Mouse (Mus musculus) ES-Bruce4 (cell line): ENCODE results near the gene Gm973. TPM values are rescaled to one million over a fixed set of nuclear protein-coding genes. Genes with fewer than 3 reads are reported as not detected.

Source experiments
- H3K27ac ChIP-seq: 2 replicates; pipeline ENCODE4 v1.5.1; 2012; ENCODE audit warnings: low read length, inconsistent platforms; ENCODE audit not compliant: insufficient read depth
- H3K27me3 ChIP-seq: 2 replicates; pipeline ENCODE4 v1.6.1; 2012; ENCODE audit warnings: mild to moderate bottlenecking, low read length, inconsistent platforms; ENCODE audit not compliant: control insufficient read depth, poor library complexity, insufficient read depth, severe bottlenecking
- H3K36me3 ChIP-seq: 2 replicates; pipeline ENCODE4 v1.6.1; 2012; ENCODE audit warnings: inconsistent platforms, mild to moderate bottlenecking, low read length, moderate library complexity; ENCODE audit not compliant: control insufficient read depth, poor library complexity, insufficient read depth, severe bottlenecking
- H3K4me1 ChIP-seq: one replicate; pipeline ENCODE4 v1.8.1; 2011; ENCODE audit warnings: low read length; ENCODE audit not compliant: control insufficient read depth, insufficient read depth
- H3K4me3 ChIP-seq: 2 replicates; pipeline ENCODE4 v1.5.1; 2011; ENCODE audit warnings: low read depth, mild to moderate bottlenecking, low read length
- H3K9ac ChIP-seq: 2 replicates; pipeline ENCODE4 v1.6.1; 2012; ENCODE audit warnings: low read depth, mild to moderate bottlenecking, inconsistent platforms; ENCODE audit not compliant: poor library complexity, severe bottlenecking
- H3K9me3 ChIP-seq: replicated peaks from 2 replicates; pipeline ENCODE4 v1.6.1; 2012; ENCODE audit warnings: mild to moderate bottlenecking, low read length, inconsistent platforms; ENCODE audit not compliant: control insufficient read depth, poor library complexity, insufficient read depth, severe bottlenecking
- CTCF ChIP-seq: IDR thresholded peaks from one replicate; pipeline ENCODE4 v1.8.1; 2011; ENCODE audit warnings: low read depth, low read length
- EP300 ChIP-seq: IDR thresholded peaks from 2 replicates; pipeline ENCODE4 v1.6.1; 2011; ENCODE audit warnings: low read depth, low read length; ENCODE audit not compliant: insufficient read depth
- POLR2A ChIP-seq: IDR thresholded peaks from one replicate; pipeline ENCODE4 v1.8.1; 2011; ENCODE audit warnings: low read length; ENCODE audit not compliant: insufficient read depth
- polyA plus RNA-seq: library from polyadenylated mRNA; stranded (reverse); fragments of >200 nt; gene quantifications from 2 replicates; pipeline ENCODE4 v1.2.4, GENCODE M21; 2011; ENCODE audit warnings: low read depth; ENCODE audit not compliant: missing spikeins, insufficient read depth, insufficient read length

The Gm973 gene
- 1.9 and 2.4 TPM in 2 replicates for polyA plus RNA-seq

- no peaks in the 10 kb centered on the region for H3K36me3 ChIP-seq
- H3K9me3 ChIP-seq = no peaks in the 10 kb centered on the region
- 0 out of 2 replicates have a peak within 1 kb of the TSS, but pooled peaks have one; percentile 12 for H3K9ac ChIP-seq
- H3K4me3 ChIP-seq = peak within 1 kb of the TSS; percentile 48
- H3K4me1 ChIP-seq = peaks cover 8% of the 10 kb centered on the region
- no peaks in the 10 kb centered on the region for H3K27me3 ChIP-seq
- H3K27ac ChIP-seq = no peak within 1 kb of the TSS
- TF ChIP-seq CTCF (no peak), EP300 (no peak), POLR2A (no peak)
Measured at GRCm38 (mm10) chr1:59516026-59516917, at the start of gene Gm973. TSS of gene Gm973 (plus strand) at chr1:59516264.

- Histone ChIP-seq H3K27ac (no peak overlapping the region), H3K4me3 (no peak overlapping the region), H3K4me1 (peaks cover 4% of the 10 kb centered on the region), H3K9me3 (no peaks in the 10 kb centered on the region), H3K36me3 (no peaks in the 10 kb centered on the region), H3K9ac (no peak overlapping the region), H3K27me3 (no peaks in the 10 kb centered on the region)
- TF ChIP-seq POLR2A (no peak), EP300 (no peak), CTCF (no peak)
Measured at GRCm38 (mm10) chr1:59469170-59469569, 46.9 kb upstream of the Gm973 start.

- no peaks in the 10 kb centered on the region for H3K9me3 ChIP-seq
- H3K4me1 ChIP-seq = peaks cover 5% of the 10 kb centered on the region
- H3K4me3 ChIP-seq = no peak overlapping the region
- no peak overlapping the region for H3K27ac ChIP-seq
- no peak overlapping the region for H3K9ac ChIP-seq
- no peaks in the 10 kb centered on the region for H3K36me3 ChIP-seq
- no peaks in the 10 kb centered on the region for H3K27me3 ChIP-seq
- no peak for TF ChIP-seq POLR2A
Measured at GRCm38 (mm10) chr1:59470766-59471165, 45.3 kb upstream of the Gm973 start.

- H3K36me3 ChIP-seq = no peaks in the 10 kb centered on the region
- no peaks in the 10 kb centered on the region for H3K9me3 ChIP-seq
- H3K9ac ChIP-seq = 0 out of 2 replicates have a peak overlapping the region, but pooled peaks have one; percentile 38
- H3K27ac ChIP-seq = peak overlapping the region; percentile 54
- TF ChIP-seq POLR2A (no peak), EP300 (peak; percentile 43; the same call in 1 of the 2 replicates)
- H3K4me1 ChIP-seq = peaks cover 5% of the 10 kb centered on the region
- no peaks in the 10 kb centered on the region for H3K27me3 ChIP-seq
- H3K4me3 ChIP-seq = no peak overlapping the region
Measured at GRCm38 (mm10) chr1:59472368-59473180, 43.5 kb upstream of the Gm973 start.

GRCm38 (mm10) chr1:59473181-59473555 is 42.9 kb upstream of the Gm973 start:
- TF ChIP-seq EP300 (no peak), CTCF (no peak), POLR2A (no peak)
- Histone ChIP-seq H3K4me3 (peak overlapping the region; percentile 30), H3K9me3 (no peaks in the 10 kb centered on the region), H3K27ac (peak overlapping the region; percentile 92), H3K36me3 (no peaks in the 10 kb centered on the region), H3K4me1 (peaks cover 5% of the 10 kb centered on the region), H3K9ac (peak overlapping the region; percentile 38; the same call in 1 of the 2 replicates), H3K27me3 (no peaks in the 10 kb centered on the region)

- Histone ChIP-seq H3K36me3 (no peaks in the 10 kb centered on the region), H3K4me1 (peaks cover 5% of the 10 kb centered on the region), H3K9me3 (no peaks in the 10 kb centered on the region), H3K27ac (no peak overlapping the region), H3K4me3 (no peak overlapping the region), H3K27me3 (no peaks in the 10 kb centered on the region), H3K9ac (no peak overlapping the region)
- TF ChIP-seq POLR2A = no peak
- TF ChIP-seq EP300 = no peak
Measured at GRCm38 (mm10) chr1:59475618-59476017, 40.4 kb upstream of the Gm973 start.
